Mouse (Mus musculus) stomach, postnatal 0 days (tissue): Measurements from ENCODE around the gene Itpka. TPM values are rescaled to one million over a fixed set of nuclear protein-coding genes. Genes with fewer than 3 reads are reported as not detected.

Experiments used
- ATAC-seq: fragments of 200-750 bp; cut with Nextera tagmentation; 2 replicates; pipeline ENCODE4 v1.8.0; 2017; ENCODE audit not compliant: low FRiP score, low TSS enrichment
- DNase-seq: peaks from one replicate; pipeline ENCODE4 v3.0.0-alpha.2; 2016; ENCODE audit warnings: low spot score
- H3K27ac ChIP-seq: fragments of 300-500 bp; sonication (generic); replicated peaks from 2 replicates; pipeline ENCODE4 v1.5.1; 2014; ENCODE audit warnings: mild to moderate bottlenecking, control low read depth
- H3K27me3 ChIP-seq: fragments of 300-500 bp; sonication (generic); 2 replicates; pipeline ENCODE4 v1.6.1; 2014; ENCODE audit warnings: low read length; ENCODE audit not compliant: control insufficient read depth, insufficient read depth
- H3K36me3 ChIP-seq: fragments of 300-500 bp; sonication (generic); 2 replicates; pipeline ENCODE4 v1.6.1; 2014; ENCODE audit warnings: low read length, mixed read lengths; ENCODE audit not compliant: control insufficient read depth, insufficient read depth
- H3K4me1 ChIP-seq: fragments of 300-500 bp; sonication (generic); replicated peaks from 2 replicates; pipeline ENCODE4 v1.6.1; 2014; ENCODE audit warnings: antibody characterized with exemption; ENCODE audit not compliant: control insufficient read depth, insufficient read depth
- H3K4me2 ChIP-seq: fragments of 300-500 bp; sonication (generic); replicated peaks from 2 replicates; pipeline ENCODE4 v1.6.1; 2014; ENCODE audit warnings: low read depth, mild to moderate bottlenecking, control low read depth, moderate library complexity
- H3K4me3 ChIP-seq: fragments of 300-500 bp; sonication (generic); 2 replicates; pipeline ENCODE4 v1.5.1; 2014; ENCODE audit warnings: low read depth, low read length, control low read depth
- H3K9ac ChIP-seq: fragments of 300-500 bp; sonication (generic); 2 replicates; pipeline ENCODE4 v1.6.1; 2014; ENCODE audit warnings: mild to moderate bottlenecking, low read length, control low read depth, mixed read lengths
- H3K9me3 ChIP-seq: fragments of 300-500 bp; sonication (generic); 2 replicates; pipeline ENCODE4 v1.6.1; 2016; ENCODE audit warnings: low read length; ENCODE audit not compliant: control insufficient read depth
- CTCF ChIP-seq: IDR thresholded peaks from 2 replicates; pipeline ENCODE4 v1.5.1; 2016; ENCODE audit warnings: antibody characterized with exemption, low read depth, mild to moderate bottlenecking, moderate library complexity
- EP300 ChIP-seq: optimal IDR thresholded peaks from 2 replicates; pipeline ENCODE3; 2016; ENCODE audit warnings: antibody characterized with exemption
- WGBS: fragments of 180-500 bp; shearing (Covaris S2); extraction: QIAGEN DNeasy Blood & Tissue Kit; methylation state at CpG from one replicate; pipeline ENCODE4 v1.1.7; 2014; 5-methylcytosine and 5-hydroxymethylcytosine counted together
- polyA plus RNA-seq: library from polyadenylated mRNA; unstranded; fragments of >200 nt; fragmentation: Nextera tagmentation; extraction: Ambion mirVana; gene quantifications from 2 replicates; pipeline ENCODE4 v1.2.1, GENCODE M21; 2015

Itpka gene
- polyA plus RNA-seq, 1 experiment from 2014 or later = 9.8 TPM

GRCm38 (mm10) chr2:119767246-119767645, 25.1 kb downstream of the Itpka start:
- no peaks in the 10 kb centered on the region for H3K27me3 ChIP-seq
- WGBS = 92% methylated on average over 6 of the region's 6 CpGs
- no peak overlapping the region for H3K27ac ChIP-seq
- no peak overlapping the region for H3K4me3 ChIP-seq
- DNase-seq (no peak), ATAC-seq (no peak)
- no peak overlapping the region for H3K9ac ChIP-seq
- peaks cover 25% of the 10 kb centered on the region for H3K36me3 ChIP-seq
- no peaks in the 10 kb centered on the region for H3K4me1 ChIP-seq
- no peak overlapping the region for H3K4me2 ChIP-seq
- H3K9me3 ChIP-seq = no peaks in the 10 kb centered on the region
- TF ChIP-seq EP300 (no peak), CTCF (peak; percentile 49)

- no peaks in the 10 kb centered on the region for H3K9me3 ChIP-seq
- WGBS = under 1% methylated on average over 44 of the region's 44 CpGs
- H3K4me1 ChIP-seq = no peaks in the 10 kb centered on the region; the same call in 1 of the 2 replicates
- H3K9ac ChIP-seq = peak within 1 kb of the TSS; percentile 64
- TF ChIP-seq CTCF (peak; percentile 30; the same call in 1 of the 2 replicates), EP300 (peak; percentile 63)
- peak within 1 kb of the TSS; percentile 71 for H3K4me2 ChIP-seq
- H3K36me3 ChIP-seq = no peaks in the 10 kb centered on the region
- peak within 1 kb of the TSS; percentile 67 for H3K4me3 ChIP-seq
- DNase-seq = peak; percentile 90
- ATAC-seq = peak; percentile 94
- H3K27me3 ChIP-seq = no peaks in the 10 kb centered on the region
- peak within 1 kb of the TSS; percentile 76 for H3K27ac ChIP-seq
Measured at GRCm38 (mm10) chr2:119787206-119787883, 45.2 kb downstream of the Itpka start, which contains the start of gene Rpap1. Gene Rpap1 (minus strand): TSS chr2:119787537.

GRCm38 (mm10) chr2:119789996-119790395, 47.9 kb downstream of the Itpka start:
- Histone ChIP-seq H3K9me3 (no peaks in the 10 kb centered on the region), H3K4me3 (no peak overlapping the region), H3K27ac (no peak overlapping the region), H3K4me2 (no peak overlapping the region), H3K27me3 (no peaks in the 10 kb centered on the region), H3K9ac (no peak overlapping the region), H3K4me1 (no peaks in the 10 kb centered on the region; the same call in 1 of the 2 replicates), H3K36me3 (no peaks in the 10 kb centered on the region)
- 80% methylated on average over 2 of the region's 2 CpGs for WGBS
- DNase-seq = no peak
- no peak for TF ChIP-seq CTCF
- no peak for TF ChIP-seq EP300
- ATAC-seq = no peak

- Histone ChIP-seq H3K9ac (no peak within 1 kb of the TSS), H3K9me3 (no peaks in the 10 kb centered on the region), H3K36me3 (no peaks in the 10 kb centered on the region), H3K4me3 (no peak within 1 kb of the TSS), H3K4me2 (0 out of 2 replicates have a peak within 1 kb of the TSS, but pooled peaks have one; percentile 14), H3K27me3 (no peaks in the 10 kb centered on the region), H3K27ac (no peak within 1 kb of the TSS), H3K4me1 (no peaks in the 10 kb centered on the region; the same call in 1 of the 2 replicates)
- no peak for TF ChIP-seq EP300
- TF ChIP-seq CTCF = no peak
- no peak for DNase-seq
- 73% methylated on average over 5 of the region's 5 CpGs for WGBS
- ATAC-seq = no peak
Measured at GRCm38 (mm10) chr2:119797279-119797783, 55.2 kb downstream of the Itpka start, which contains the start of gene Tyro3. Gene Tyro3 (plus strand): TSS chr2:119797733.

GRCm38 (mm10) chr2:119798246-119798927, 56.2 kb downstream of the Itpka start:
- H3K9ac ChIP-seq = no peak overlapping the region
- no peaks in the 10 kb centered on the region for H3K27me3 ChIP-seq
- no peak overlapping the region for H3K4me3 ChIP-seq
- peak; percentile 9; the same call in 1 of the 2 replicates for ATAC-seq
- peaks cover 5% of the 10 kb centered on the region for H3K4me1 ChIP-seq
- peak; percentile 83 for DNase-seq
- H3K9me3 ChIP-seq = no peaks in the 10 kb centered on the region
- peak overlapping the region; percentile 99; the same call in 1 of the 2 replicates for H3K4me2 ChIP-seq
- TF ChIP-seq CTCF = peak; percentile 82
- TF ChIP-seq EP300 = no peak
- H3K27ac ChIP-seq = no peak overlapping the region
- no peaks in the 10 kb centered on the region; the same call in 1 of the 2 replicates for H3K36me3 ChIP-seq
- 15% methylated on average over 13 of the region's 13 CpGs for WGBS
